Mouse (Mus musculus) frontal cortex, adult (tissue): ENCODE results near the gene Ifitm1.
"Not testable (repeated sequence)": the region's sequence is repeated elsewhere in the genome, so short reads cannot be mapped to it uniquely, and the experiment has no call there.

Experiments
- ATAC-seq: cut with Nextera tagmentation; 2 replicates; pipeline ENCODE4 v1.9.2; 2017; ENCODE audit warnings: mild to moderate bottlenecking, moderate library complexity, mixed read lengths; ENCODE audit not compliant: low TSS enrichment

Ifitm1 gene

GRCm38 (mm10) chr7:141011238-141011770 is 44.3 kb downstream of the Ifitm1 start:
- ATAC-seq = no peak

GRCm38 (mm10) chr7:141016707-141017697 is 50.0 kb downstream of the Ifitm1 start:
- no peak for ATAC-seq

GRCm38 (mm10) chr7:141017824-141018223 is 50.8 kb downstream of the Ifitm1 start, which contains the start of gene Ifitm6:
Gene Ifitm6, minus strand, starts transcription at chr7:141017924.
- not testable (repeated sequence) for ATAC-seq

GRCm38 (mm10) chr7:141019028-141019427 is 52.0 kb downstream of the Ifitm1 start:
- no peak for ATAC-seq
